Mouse (Mus musculus): ENCODE data around the gene Dnaja3. TPM values are rescaled to one million over a fixed set of nuclear protein-coding genes. Genes with fewer than 3 reads are reported as not detected.

The Dnaja3 gene
- total RNA-seq, 1 experiment from 2014 or later: 24.2 TPM

DNA sequence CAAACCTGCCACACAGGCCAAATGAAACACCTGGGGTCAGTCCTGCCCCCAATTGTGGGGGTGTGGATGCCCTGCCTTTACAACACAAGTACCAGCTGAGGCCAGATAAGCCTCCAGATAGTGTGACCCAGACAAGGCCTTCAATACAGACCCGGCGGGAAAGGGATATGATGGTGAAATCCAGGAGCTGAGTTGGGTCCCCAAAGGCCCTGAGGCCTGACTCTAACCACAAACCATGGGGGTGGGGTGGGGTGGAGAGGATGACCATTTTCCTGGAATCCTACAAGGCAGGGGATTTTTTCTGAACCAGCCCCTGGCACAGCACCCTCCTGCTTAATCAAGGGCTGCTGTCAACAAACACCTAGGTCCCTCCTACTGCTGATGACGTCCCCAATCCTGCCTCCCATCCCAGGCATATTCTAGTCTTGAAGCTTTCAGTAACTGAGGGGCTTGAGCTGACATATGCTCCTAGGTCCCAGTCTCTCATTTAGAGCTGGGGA, 848 bp upstream of the Dnaja3 start:
- no peak for ATAC-seq (ENCODE audit: extremely low read depth, insufficient number of reproducible peaks, low FRiP score, poor library complexity, severe bottlenecking)

DNA sequence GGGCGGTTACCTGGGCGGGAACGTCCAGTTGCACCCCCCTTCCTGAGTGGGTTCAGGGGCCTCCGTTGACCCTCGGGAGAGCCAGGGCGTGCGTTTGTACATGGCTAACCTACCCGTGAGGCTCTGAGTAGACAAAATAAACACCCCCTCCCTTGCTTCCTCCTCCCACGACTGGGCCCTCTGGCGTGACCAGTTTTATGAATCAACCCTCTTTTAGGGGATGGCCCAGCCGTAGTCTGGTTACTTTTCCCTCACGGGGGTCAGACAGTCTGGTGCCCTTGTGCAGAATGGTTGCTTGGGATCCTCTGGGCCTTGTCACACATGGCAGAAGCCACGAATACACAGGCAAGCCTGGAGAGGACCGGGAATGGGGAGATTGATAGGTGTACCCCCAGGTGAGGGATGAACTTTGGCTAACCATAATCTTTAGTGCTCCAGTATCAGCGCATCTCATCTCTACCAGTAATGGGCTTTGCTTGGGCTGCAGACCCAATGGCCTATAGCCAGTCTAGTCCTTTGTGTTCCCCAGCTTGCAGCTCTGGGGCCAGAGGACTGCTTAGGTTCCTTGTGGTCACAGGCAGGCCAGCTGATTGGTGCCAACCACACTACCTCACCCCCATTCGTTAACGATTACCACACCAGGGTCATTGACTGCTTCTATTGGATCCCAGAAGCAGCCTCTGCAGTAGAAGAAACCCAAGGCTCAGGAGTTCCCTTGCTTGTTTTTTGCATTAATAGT, 647 bp downstream of the Dnaja3 start:
- no peak for ATAC-seq (ENCODE audit: extremely low read depth, insufficient number of reproducible peaks, low FRiP score, poor library complexity, severe bottlenecking)

DNA sequence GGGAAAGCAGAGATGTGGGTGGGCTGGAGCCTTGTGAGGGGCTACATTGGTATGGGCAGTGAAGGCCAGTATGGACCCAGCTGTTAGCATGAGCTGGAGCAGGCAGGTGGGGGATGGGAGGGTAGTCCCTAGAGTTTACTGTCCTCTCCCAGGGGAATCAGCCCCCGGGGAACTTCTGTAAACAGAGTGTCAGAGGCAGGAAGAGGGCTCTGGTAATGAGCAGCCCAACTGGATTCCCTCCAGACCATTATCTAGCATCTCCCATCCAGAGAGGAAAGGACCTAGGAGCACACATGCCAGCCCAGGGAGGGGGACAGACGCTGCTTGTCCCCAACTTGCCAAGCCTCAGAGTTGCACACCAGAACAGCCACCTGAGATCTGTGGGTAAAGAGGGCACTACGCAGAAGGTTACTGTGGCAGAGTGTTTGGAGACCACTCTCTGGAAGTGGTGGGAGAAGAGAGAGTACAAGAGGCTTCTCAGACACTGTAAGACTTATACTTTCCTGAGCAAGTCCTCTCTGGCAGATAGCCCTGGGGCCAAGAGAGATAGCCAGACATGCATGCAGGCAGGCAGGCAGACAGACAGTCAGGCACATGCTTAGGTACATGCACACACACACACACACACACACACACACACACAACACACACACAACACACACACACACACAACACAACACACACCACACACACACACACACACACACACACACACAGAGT, 1.5 kb downstream of the Dnaja3 start:
- no peak for ATAC-seq (ENCODE audit: extremely low read depth, insufficient number of reproducible peaks, low FRiP score, poor library complexity, severe bottlenecking)

DNA sequence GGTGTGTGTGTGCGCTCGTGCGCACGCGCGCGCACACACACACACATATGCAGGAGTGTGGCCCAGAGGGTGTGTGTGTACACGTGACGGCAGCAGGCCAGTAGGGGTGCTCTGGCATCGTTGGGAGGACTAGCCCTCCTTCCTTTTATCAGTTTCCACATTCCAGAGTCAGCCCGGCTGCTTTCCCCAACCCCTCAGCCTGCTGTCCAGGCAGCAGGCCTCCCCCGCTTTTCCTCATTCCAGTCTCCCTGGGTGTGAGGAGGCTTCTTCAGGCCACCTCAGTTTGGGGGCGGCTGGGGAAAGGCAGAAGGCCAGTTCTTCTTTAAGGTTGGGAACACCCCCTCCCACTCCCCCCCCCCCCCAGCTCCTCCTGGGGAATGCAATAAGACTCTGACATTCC, 2.4 kb downstream of the Dnaja3 start:
- ATAC-seq (ENCODE audit: extremely low read depth, insufficient number of reproducible peaks, low FRiP score, poor library complexity, severe bottlenecking): no peak

DNA sequence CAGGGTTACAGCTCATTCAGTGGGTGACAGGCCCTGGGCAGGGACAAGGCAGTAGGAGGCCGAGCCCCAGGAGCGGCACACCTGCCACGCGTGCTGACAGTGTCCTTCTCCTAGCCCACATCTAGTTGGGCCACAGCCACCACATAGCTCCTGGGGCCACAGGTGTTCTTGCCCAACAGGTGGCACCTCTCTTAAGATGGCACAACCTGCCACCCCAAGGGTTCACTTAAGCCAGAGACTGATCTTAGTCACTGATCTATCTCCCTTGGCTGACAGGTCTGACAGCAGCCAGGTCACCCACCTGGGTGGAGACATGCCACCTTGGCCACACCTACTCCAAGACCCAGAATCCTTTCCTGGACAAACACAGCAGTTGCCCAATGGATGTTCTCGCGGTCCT, 3.1 kb downstream of the Dnaja3 start:
- ATAC-seq (ENCODE audit: extremely low read depth, insufficient number of reproducible peaks, low FRiP score, poor library complexity, severe bottlenecking): no peak

DNA sequence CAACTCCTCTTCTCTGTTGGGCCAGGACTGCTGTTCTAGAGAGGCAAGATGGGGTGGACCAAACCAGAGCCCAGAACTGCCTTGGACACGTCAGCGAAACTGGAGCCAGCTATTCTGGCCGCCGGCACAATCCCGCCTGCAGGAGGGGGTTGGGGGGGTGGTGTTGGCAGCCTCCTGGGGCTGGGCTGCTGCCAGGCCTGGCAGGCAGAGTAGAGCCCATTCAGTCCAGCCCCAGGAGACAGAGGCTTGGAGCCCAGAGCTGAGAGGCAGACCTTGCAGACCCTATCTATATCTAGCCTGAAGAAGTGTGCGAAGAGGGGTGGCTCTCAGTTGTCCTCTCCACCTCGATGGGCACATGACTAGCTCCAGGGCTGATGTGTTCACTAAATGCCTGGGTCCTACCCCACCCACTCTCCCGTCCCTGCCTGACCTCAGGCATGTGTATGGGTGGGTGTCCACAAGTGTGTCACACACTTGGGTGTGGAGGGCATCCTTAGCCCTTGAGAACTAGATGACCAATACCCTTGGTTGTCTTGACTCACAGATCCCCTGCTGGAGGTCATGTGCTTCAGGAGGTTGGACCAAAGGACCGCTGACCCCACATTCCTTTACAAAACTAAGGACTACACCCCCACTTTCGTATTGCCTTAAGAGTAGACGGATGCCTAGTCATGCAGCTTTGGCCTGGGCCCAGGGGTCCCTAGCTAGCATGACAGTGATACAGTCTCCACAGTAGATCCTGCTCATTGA, 4.1 kb downstream of the Dnaja3 start:
- no peak for ATAC-seq (ENCODE audit: extremely low read depth, insufficient number of reproducible peaks, low FRiP score, poor library complexity, severe bottlenecking)

DNA sequence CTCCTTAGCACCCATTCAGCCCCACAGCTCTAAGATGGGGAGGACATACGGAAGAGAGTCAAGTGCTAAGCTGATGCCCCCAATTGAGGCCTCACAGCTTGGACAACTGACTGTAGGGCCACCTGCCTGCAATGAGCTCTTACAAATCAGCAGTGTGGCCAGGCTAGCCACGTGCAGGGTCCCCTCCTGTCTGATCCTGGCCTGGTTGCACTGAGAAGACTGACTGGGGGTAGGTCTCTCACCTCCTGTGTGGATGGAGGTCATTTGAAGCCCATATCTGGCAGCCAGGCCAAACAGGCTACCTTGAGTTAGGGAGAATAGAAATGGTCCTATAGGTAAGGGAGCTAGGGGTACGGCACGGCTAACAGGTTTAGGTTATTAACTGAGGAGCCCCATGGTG, 6.1 kb downstream of the Dnaja3 start:
- ATAC-seq (ENCODE audit: extremely low read depth, insufficient number of reproducible peaks, low FRiP score, poor library complexity, severe bottlenecking): no peak

DNA sequence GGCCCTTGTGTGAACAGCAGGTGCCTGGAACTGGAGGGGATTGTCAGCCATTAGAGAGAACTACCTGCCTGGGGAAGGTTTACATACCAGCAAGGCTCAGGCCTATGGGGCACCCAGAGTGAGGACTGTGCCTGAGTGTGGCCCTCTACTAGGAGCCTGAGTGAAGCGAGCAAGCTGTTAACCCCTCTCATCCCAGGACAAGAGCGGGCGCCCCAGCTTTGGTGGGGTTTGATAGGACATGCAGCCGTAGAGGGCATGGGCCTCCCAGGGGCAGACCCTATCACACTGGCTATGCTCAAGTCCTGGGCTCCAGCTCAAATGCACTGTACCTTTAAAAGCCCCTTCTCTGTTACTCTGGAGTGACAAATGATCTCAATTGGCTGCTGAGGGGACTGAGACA, 7.0 kb downstream of the Dnaja3 start:
- ATAC-seq (ENCODE audit: extremely low read depth, insufficient number of reproducible peaks, low FRiP score, poor library complexity, severe bottlenecking): no peak

DNA sequence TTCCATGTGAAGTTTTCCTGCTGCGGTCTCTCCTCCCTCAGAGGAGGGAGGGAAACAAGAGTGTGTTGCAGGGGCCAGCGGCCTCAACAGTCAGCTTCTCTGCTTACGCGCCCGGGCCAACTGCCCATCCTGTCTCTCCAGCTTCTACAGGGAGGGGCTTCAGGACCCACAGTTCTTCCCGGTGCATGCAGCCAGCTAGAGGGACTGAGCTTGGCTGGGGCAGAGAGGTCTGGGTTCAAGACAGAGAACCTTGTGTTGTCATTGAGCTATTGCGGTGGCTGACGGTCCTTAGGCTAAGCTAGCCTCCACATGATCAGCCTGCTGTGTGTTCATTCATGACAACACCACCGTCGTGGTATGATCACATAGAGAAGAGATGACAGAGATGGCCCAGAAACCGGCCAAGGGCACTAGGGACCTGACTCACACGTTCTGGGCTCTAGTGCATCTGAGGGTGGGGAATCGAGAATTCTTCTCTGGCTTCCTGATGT, 7.9 kb downstream of the Dnaja3 start:
- no peak for ATAC-seq (ENCODE audit: extremely low read depth, insufficient number of reproducible peaks, low FRiP score, poor library complexity, severe bottlenecking)

DNA sequence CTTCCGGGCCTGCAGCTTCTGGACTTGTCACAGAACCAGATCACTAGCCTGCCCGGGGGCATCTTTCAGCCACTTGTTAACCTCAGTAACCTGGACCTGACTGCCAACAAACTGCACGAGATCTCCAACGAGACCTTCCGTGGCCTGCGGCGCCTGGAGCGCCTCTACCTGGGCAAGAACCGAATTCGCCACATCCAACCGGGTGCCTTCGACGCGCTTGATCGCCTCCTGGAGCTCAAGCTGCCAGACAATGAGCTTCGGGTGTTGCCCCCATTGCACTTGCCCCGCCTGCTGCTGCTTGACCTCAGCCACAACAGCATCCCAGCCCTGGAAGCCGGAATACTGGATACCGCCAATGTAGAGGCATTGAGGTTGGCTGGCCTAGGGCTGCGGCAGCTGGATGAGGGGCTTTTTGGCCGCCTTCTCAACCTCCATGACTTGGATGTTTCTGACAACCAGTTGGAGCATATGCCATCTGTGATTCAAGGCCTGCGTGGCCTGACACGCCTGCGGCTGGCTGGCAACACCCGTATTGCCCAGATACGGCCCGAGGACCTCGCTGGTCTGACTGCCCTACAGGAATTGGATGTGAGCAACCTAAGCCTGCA, 8.7 kb downstream of the Dnaja3 start:
- ATAC-seq (ENCODE audit: extremely low read depth, insufficient number of reproducible peaks, low FRiP score, poor library complexity, severe bottlenecking): no peak

DNA sequence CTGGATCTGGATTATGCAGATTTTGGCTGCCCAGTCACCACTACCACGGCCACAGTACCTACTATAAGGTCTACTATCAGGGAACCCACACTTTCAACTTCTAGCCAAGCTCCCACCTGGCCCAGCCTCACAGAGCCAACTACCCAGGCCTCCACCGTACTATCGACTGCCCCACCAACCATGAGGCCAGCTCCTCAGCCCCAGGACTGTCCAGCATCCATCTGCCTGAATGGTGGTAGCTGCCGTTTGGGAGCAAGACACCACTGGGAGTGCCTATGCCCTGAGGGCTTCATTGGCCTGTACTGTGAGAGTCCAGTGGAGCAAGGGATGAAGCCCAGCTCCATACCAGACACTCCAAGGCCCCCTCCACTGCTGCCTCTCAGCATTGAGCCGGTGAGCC, 9.4 kb downstream of the Dnaja3 start:
- ATAC-seq (ENCODE audit: extremely low read depth, insufficient number of reproducible peaks, low FRiP score, poor library complexity, severe bottlenecking): no peak

DNA sequence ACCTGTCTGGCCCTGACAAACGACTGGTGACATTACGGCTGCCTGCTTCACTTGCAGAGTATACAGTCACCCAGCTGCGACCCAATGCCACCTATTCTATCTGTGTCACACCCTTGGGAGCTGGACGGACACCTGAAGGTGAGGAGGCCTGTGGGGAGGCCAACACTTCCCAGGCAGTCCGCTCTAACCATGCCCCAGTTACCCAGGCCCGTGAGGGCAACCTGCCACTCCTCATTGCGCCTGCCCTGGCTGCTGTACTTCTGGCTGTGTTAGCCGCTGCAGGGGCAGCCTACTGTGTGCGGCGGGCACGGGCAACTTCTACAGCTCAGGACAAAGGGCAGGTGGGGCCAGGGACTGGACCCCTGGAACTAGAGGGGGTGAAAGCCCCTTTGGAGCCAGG, 9.9 kb downstream of the Dnaja3 start:
- ATAC-seq (ENCODE audit: extremely low read depth, insufficient number of reproducible peaks, low FRiP score, poor library complexity, severe bottlenecking): no peak

DNA sequence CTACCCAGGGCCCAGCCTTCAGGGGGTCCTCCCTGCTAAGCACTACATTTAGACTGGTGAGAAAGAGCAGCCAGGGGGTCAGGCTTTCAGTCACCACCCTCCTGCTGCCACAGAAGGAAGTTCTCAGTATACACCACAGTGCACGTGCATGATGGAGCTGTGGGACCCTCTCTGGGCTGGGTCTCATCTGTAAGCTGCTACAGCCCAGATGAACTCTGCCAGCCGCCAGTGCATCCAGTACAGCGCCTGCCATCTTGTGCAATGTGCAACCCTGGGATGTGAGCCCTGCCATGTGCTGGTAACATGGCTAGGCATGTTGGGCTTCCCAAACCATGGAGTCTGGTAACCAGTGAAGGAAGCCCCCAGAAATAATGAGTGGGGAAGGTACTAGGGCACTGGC, 10.4 kb downstream of the Dnaja3 start:
- ATAC-seq (ENCODE audit: extremely low read depth, insufficient number of reproducible peaks, low FRiP score, poor library complexity, severe bottlenecking): no peak

DNA sequence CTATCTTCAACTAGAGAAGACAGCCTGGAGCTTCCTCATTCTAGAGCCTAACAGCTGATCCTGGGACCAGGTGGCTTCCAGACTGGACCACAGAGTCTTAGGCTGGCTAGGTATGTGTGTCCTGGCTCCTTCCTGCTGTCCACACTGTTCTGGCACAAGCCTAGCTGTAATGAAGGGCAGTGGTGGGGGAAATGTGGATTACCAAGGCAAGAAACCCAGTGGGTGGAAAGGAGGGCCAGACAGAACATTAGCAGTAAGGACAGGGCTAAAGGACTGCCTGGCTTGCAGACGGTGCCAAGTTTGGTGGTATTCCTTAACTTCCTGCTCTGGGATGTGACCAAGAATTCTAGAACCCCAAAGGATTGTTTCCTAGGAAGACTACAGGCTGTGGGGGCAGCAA, 11.3 kb downstream of the Dnaja3 start:
- ATAC-seq (ENCODE audit: extremely low read depth, insufficient number of reproducible peaks, low FRiP score, poor library complexity, severe bottlenecking): no peak

DNA sequence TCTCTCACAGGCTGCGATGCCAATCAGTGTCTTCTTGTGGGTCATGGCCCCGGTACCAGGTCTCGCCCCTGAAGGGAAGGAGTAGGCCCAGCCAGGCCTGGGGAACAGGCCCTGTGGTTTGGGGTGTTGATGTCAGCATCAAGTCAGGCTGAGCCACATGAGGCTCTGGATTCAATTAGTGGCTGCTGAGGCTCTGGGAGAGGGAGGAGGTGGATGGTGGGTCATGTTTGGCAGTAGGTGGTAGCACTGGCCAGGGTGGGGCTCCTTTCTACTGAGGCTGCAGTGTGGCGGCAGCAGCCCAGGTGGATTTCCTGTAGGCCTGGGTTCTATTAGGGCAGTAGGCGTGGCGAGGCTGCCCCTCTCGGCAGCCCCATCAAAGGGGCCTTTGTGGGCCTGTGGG, 11.8 kb downstream of the Dnaja3 start:
- no peak for ATAC-seq (ENCODE audit: extremely low read depth, insufficient number of reproducible peaks, low FRiP score, poor library complexity, severe bottlenecking)

DNA sequence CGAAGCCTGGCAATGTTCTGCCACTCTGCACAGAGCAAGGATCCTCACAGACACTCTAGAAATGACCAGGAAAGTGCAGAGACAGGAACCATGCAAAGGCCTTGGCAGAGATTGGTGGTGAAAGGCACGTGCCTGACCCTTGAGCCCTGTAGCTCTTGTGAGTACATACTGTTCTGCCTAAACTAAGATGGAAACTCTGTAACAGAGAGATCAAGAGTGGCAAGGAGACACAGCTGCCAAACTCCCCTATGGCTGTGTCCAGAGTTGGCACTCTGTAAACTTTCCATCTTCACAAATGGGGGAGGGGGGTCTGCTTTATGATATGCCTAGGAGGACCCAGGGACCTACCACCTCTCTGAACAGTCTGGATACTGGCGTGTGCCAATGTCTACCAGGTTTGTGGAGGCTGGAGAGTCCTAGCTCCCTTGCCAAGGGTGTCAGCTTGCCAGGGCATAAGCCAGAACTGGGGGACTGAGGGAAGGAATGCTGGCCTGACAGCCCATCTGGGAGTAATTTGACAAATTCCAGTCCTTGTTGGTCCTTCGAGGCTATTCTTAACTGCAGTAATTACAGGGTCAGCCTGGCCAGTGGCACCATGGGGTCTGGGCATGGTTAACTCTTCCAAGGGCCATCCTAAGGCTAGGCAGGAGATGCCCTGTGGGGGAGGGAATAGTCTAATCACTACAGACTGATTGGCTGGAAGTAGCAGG, 13.1 kb downstream of the Dnaja3 start:
- no peak for ATAC-seq (ENCODE audit: extremely low read depth, insufficient number of reproducible peaks, low FRiP score, poor library complexity, severe bottlenecking)

DNA sequence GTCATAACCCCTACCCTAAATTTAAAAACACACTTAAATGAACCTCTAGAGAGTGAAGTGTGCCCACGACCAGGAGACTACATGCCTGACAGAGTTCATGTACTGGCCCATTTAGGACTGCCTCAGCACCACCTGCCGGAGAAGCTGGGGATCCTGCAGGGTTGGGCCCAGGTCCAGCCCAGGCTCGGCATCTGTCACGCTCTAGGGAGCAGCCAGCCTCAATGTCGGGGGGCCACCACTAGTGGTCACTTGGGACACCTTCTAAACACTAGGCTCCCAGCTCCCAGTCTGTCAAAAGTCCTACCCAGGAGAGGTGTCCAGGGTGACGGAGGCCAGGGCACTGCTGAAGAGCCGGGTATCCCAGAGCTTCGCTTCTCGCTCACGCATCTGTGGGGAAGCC, 14.9 kb downstream of the Dnaja3 start:
- no peak for ATAC-seq (ENCODE audit: extremely low read depth, insufficient number of reproducible peaks, low FRiP score, poor library complexity, severe bottlenecking)

DNA sequence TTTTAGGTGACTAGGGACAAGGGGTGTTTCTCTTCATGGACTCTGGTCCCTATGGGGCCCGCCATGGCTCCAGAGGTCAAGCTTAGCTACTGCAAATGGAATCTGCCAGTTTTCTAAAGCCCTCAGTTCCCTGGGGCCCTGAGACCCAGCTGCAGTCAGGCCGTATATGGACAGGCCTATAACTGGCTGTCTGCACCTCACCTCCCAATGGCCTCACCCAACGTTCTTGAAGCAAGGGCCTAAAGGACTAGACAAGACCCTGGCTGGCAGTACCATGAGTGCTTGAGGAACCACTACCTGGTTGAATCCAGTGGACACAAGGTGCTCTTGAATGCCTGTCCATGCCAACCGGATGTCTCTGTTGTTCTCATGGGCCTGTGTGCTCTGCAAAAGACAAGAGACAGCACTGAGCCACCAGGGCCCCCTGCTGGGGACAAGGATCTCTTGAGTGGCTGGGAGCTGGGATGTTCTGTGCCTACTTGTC, 15.5 kb downstream of the Dnaja3 start:
- ATAC-seq (ENCODE audit: extremely low read depth, insufficient number of reproducible peaks, low FRiP score, poor library complexity, severe bottlenecking): no peak
